Mouse (Mus musculus): ENCODE measurements around the gene Lrrk1.

GRCm38 (mm10) chr7:66215911-66216310 lies 172.2 kb downstream of the Lrrk1 start:
- TF ChIP-seq POLR2A (IDR thresholded peaks at IDR 0.05; ENCODE audit: low read depth, low read length) (no peak), CTCF (IDR thresholded peaks at IDR 0.05; ENCODE audit: extremely low read depth, insufficient read length, insufficient replicate concordance, low read depth, low read length) (no peak)

All from small intestine, adult 2 months (tissue).